Mouse (Mus musculus) left cerebral cortex, postnatal 14 days (tissue): ENCODE data around the gene Sfr1. TPM values are rescaled to one million over a fixed set of nuclear protein-coding genes. Genes with fewer than 3 reads are reported as not detected.

Experiments used
- DNase-seq, 2 experiments: peaks; one replicate each; pipeline ENCODE4 v3.0.0; 2021 to 2022; ENCODE audit warnings: low spot score in 2 of 2, mixed read lengths in 1 of 2
- intact Hi-C: fragments of 180-260 bp; cut with DNase I; formaldehyde crosslinking; loops from one replicate; pipeline ENCODE4 v1.15.1; 2025
- long read RNA-seq, 2 experiments: library from polyadenylated mRNA; stranded (forward); transcript quantifications; one replicate each; pipeline ENCODE4 v2.0.0; 2021
- total RNA-seq, 2 experiments: library from RNA; stranded (reverse); gene quantifications; 2 replicates each; pipeline ENCODE4 v1.2.3; 2021

The Sfr1 gene
- 100 to 1,000 TPM in 1 of 2 experiments, 10 to 100 TPM in 1; 97.9 to 102 TPM for total RNA-seq
- long read RNA-seq, experiment 1, transcript Sfr1-201 (4 exons, 1,657 nt): major isoform, 101 of 186 reads
- long read RNA-seq, experiment 1, partial matches to known transcripts: 6 of 186 reads
- long read RNA-seq, experiment 1, other reads (novel, unspliced or antisense): 79 of 186 reads
- long read RNA-seq, experiment 2, transcript Sfr1-201 (4 exons, 1,657 nt): major isoform, 67 of 125 reads
- long read RNA-seq, experiment 2, partial matches to known transcripts: 1 of 125 reads
- long read RNA-seq, experiment 2, other reads (novel, unspliced or antisense): 57 of 125 reads

DNA sequence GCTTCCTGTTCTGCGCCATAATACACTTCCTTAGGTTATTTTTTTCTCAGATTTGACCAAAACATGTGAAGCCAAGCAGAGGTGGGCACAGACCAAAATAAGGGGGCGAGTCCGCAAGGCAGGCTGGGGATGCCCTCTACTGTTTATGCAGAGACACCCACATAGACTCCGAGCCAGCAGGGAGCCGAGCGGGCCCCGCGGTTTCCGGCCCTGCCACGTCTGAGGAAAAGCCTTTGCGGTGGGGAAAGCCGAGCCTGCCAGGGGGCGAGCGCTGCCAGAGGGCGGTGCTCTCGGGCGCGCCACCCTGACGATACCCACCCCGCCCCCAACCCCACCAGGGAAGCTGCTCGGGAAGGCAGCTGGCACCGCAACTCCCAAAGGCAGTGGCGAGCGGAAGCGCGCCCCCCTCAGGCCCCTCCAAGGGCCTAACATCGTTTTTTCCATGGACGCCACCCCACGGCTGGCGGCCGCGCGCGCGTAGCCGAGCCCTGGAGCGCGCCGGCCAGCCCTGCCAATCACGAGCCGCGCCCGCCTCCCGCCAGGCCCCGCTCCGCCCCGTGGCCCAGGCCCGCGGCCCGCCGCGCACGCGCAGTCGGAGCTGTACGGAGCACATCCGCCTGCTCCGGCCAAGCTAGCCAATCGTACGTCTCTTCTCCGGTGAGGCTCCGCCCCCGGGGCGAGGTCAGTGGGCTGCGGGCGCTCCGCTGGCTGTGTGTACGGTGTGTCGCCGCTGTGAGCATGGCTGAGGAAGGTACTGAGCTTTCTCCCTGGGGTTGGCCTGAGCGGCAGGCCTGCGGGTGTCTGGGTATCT is at the start of gene Sfr1:
TSS of gene Sfr1 (plus strand) at position 612 of the 811 bp plus-strand sequence.
- intact Hi-C loops: loop anchor here (2.0 to 5.0 kb wide), 2 partner anchors 150 to 224 kb away; no protein-coding TSS in a partner anchor
- DNase-seq: peak; percentile 99

DNA sequence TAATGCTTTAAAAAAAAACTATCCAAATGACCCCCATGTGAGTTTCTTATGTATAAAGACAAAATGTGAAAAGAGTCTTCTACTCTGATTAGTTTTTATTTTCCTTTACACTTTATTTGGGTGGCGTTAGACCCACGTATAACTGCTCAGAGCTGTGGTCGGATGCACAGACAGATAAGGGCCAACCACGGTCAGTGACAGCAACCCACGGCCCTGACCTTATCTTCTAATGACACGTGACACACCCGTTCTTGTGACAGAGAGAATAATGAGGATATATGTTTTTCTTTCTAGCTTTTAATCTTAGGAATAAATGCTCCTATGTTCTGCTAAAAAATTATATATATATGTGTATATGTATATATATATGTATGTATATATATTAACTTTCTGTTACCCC is 41.9 kb upstream of the Sfr1 start:
- DNase-seq: no peak
- intact Hi-C loops: no loop called here

DNA sequence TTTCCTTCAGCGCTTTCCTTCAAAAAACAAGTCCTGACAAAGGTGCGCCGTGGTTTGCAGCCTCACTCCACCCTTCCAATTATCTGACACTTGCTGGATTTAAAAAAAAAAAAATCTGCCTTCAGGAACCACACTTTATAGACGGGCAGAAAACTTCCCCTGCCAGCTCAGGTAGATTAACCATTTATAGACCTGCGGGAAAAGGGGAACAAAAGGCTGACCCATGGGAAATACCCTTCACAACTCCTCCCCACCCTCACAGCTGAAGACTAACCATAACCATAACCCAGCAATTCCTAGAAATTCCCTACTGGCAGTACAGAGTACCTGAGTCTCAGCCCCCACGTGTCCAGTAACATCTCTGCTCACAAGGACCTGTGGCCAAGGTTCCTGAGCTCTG is 39.5 kb upstream of the Sfr1 start, which contains the start of gene Col17a1:
TSS of gene Col17a1 (minus strand) at position 101 of the 400 bp plus-strand sequence.
- intact Hi-C loops: no loop called here
- DNase-seq: no peak

DNA sequence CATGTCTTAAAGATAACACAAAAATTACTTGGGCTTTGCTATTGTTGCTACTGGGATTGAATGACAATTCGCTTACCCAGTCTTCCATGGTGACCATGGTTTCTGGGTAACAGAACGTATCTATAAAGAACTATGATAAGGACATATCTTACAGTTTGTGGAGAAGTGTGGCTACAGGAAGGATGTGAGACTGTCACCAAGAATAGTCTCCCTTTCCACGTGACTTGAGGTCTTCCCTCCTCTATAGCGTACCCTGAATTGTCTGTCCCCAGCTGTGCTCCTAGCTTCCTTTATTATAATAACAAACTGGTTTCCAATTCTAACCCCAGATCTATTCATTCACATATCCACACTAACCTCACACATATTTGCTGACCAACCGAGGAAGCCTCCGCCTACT is 35.8 kb upstream of the Sfr1 start:
- intact Hi-C loops: no loop called here
- DNase-seq: no peak

GRCm38 (mm10) chr19:47696411-47696810 is 35.1 kb upstream of the Sfr1 start:
- DNase-seq: no peak
- intact Hi-C loops: no loop called here

- intact Hi-C loops: no loop called here
- no peak for DNase-seq
These were observed 34.4 kb upstream of the Sfr1 start for GRCm38 (mm10) chr19:47697067-47697466.

- DNase-seq: no peak
- intact Hi-C loops: no loop called here
These were observed 33.2 kb upstream of the Sfr1 start for GRCm38 (mm10) chr19:47698266-47698665.

DNA sequence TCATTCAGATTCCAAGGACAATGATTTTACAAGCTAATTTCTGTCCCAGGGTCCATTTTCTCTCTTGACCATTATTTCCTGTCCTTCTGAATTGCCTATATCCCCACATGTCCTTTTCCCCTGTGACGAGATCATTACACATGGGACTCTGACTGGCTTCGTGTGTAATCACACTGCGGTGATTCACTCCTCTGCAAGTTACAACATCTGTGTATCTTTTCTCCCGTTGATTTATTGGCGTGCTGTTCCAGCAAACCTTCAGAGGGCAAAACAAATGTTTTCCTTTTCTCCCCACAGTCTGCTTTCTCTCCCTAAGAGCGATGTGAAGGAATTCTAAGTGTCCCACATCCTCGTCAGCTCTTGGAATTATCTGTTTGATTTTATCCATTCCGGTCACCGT is 31.7 kb upstream of the Sfr1 start:
- intact Hi-C loops: no loop called here
- DNase-seq: no peak

DNA sequence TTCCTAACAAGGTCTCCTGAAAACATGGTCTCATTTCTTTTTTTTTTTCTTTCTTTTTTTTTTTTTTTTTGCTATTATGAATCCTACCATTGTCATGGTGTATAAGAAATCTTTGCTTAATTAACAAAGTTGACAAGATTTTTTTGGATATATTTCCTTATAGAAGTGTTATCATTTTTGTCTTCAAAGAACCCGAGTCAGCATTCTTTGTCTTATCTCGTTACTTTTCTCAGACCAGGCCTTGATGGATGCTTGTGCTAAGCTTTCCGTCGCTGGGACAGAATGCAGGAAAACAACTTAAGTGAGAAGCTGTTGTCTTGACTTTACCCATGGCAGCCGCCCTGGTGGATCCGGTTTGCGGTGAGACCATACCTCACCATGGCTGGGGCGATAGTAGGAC is 31.0 kb upstream of the Sfr1 start:
- DNase-seq: no peak
- intact Hi-C loops: no loop called here

- intact Hi-C loops: no loop called here
- DNase-seq: no peak
These were observed 26.3 kb upstream of the Sfr1 start for GRCm38 (mm10) chr19:47705080-47705771.

GRCm38 (mm10) chr19:47705772-47706309 is 25.6 kb upstream of the Sfr1 start:
- DNase-seq: no peak
- intact Hi-C loops: no loop called here

DNA sequence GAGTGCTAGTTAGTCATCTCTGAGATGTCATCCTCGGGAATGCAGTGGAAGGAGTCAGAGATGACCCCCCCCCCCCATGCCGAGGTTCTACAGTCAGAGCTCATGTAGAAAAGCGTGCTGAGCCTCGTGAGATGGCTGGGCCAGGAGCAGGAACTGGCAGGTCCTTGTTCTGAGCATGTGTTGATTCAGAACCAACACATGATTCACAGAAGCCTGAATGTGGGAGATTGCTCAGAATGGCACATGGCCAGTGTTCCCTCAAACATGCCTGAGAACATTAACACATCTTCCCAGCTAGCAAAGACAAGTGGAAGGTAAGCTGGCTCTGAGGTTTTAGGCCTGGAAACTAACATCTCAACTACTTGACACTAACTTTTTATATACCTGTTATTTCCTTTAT is 21.1 kb upstream of the Sfr1 start:
- intact Hi-C loops: no loop called here

GRCm38 (mm10) chr19:47713457-47713856 is 18.0 kb upstream of the Sfr1 start:
- intact Hi-C loops: no loop called here
- DNase-seq: peak; percentile 9 to 26

More for the DNA sequence above, 21.1 kb upstream of the Sfr1 start:
- DNase-seq: peak; percentile 34 to 73

GRCm38 (mm10) chr19:47716144-47716543 is 15.3 kb upstream of the Sfr1 start:
- no peak for DNase-seq
- intact Hi-C loops: no loop called here

- DNase-seq: no peak
- intact Hi-C loops: no loop called here
These were observed 12.3 kb upstream of the Sfr1 start for GRCm38 (mm10) chr19:47719147-47719546.

DNA sequence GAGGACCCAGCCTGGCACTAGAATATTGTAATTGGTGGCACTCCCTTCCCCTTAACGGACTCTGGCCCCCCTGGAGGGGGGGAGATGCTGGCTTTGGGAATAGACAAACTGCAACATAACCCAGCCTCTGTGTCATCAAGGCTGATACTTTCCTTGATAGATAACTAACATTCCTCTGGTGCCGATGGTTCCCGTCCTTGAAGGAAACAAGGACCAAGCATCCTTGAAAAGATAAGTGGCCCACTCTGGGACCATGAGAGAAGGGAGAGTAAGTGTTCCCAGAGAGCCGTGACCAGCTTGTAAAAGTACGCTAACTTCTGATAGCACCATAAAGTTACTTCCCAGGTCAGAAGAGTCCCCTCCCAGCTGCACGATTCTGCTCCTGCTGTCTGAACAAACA is 9.0 kb upstream of the Sfr1 start:
- DNase-seq: no peak
- intact Hi-C loops: no loop called here

DNA sequence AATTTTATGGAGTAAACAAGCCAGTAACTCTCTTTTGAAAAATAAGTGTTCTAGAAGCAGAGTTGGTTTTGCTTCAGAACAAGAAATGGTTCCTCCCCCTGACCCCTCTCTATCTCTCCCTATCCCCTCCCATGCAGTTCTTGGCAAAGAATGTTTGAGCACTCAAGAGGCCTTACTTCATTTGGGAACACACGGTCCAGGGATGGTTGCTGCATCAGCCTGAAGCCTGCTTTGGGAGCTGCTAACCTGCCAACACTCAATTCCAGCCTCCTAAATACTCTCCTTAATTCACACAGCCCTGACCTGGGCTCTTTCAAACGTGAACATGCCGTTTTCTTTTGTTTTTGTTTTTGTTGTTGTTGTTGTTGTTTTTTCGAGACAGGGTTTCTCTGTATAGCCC is 6.6 kb upstream of the Sfr1 start:
- no peak for DNase-seq
- intact Hi-C loops: no loop called here

DNA sequence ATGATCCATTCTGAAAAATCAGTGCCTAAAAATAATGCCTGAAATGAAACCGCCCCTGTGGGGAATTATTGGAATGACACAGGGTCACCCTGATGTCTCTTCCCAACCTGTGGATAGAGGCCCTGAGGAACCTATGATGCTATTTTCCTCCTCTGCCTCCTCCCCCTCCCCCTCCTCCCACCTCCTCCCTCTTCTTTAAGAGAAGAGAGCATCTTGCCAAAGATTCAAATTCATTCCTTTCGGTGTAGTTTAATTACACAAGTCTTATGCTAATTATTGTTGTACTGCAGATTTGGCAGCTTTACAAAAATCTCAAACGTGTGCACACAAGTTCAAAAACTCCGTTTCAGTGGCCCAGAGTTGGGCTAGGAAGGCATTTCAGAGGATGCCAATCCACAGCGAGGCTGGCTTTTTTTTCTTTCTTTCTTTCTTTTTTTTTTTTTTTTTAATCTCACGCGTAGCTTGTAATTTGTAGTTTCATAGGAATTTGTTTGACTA is 5.8 kb upstream of the Sfr1 start:
- intact Hi-C loops: no loop called here
- DNase-seq: peak in 1 of 2 experiments; percentile 13

DNA sequence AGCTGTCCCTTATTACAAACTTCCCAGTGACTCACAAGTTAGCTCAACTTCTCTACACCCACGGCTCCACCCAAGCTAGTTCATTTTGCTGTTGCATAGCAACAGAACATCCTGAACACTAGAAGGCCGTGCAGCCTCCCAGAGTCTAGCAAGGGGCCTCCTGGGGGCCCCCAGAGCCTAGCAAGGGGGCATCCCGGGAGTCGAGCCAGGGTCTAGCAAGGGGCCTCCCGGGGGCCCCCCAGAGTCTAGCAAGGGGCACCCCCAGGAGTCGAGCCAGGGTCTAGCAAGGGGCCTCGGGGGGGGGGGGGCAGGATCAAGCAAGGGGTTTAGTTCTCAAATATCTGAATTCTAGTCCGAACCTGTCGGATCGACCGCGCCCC is 801 bp upstream of the Sfr1 start:
- intact Hi-C loops: loop anchor here (2.0 to 5.0 kb wide), 2 partner anchors 150 to 223 kb away; no protein-coding TSS in a partner anchor
- DNase-seq: peak; percentile 70 to 76

DNA sequence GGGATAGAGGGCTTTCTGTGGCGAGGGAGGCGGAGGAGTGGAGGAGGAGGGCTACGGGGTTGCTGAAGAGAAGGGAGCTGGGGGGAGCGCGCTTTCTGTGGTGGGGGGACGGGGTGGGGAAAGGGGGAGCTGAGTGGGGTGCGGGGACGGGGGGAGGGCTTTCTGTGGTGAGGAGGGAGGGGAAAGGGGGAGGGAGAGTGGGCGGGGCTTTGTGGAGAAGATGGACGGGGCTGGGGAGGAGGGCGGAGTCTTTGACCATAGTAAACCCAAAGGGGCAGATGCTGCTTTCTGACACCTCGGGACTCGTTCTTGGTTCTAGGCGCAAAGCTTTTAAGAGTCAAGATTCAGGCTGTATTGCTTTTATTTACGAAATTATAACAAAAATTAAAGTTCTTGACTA is 449 bp downstream of the Sfr1 start:
- intact Hi-C loops: loop anchor here (2.0 to 5.0 kb wide), 2 partner anchors 151 to 225 kb away; no protein-coding TSS in a partner anchor
- DNase-seq: peak; percentile 43 to 58
